Mouse (Mus musculus): ENCODE measurements at regions not wholly inside any gene's neighbourhood (a gene's known extent, or its start where the extent isn't known, plus 50 kb on each side); places are given as distances from the start of the nearest gene placed in this dataset.
A peak's percentile ranks its signal among the peaks of the same experiment; 100 is the strongest.

- Histone ChIP-seq H3K27me3 (replicated peaks) (no peaks in the 10 kb centered on the region), H3K9ac (replicated peaks) (no peak overlapping the region), H3K4me2 (no peak overlapping the region), H3K9me3 (replicated peaks) (no peaks in the 10 kb centered on the region), H3K4me3 (replicated peaks) (no peak overlapping the region), H3K36me3 (no peaks in the 10 kb centered on the region), H3K27ac (replicated peaks) (no peak overlapping the region), H3K4me1 (0 out of 2 replicates have a peak, but pooled peaks cover 6% of the 10 kb centered on the region)
- 84% methylated on average over 3 of the region's 3 CpGs for WGBS
- no peak for ATAC-seq (ENCODE audit: low FRiP score)
These were observed 269.1 kb upstream of the Ncam1 start for GRCm38 (mm10) chr9:50067729-50068225.

- 30% methylated on average over 10 of the region's 10 CpGs for WGBS
- no peak overlapping the region for H3K27ac ChIP-seq (replicated peaks)
These were observed 265.9 kb upstream of the Ncam1 start for GRCm38 (mm10) chr9:50064505-50065229.

GRCm38 (mm10) chr9:50038231-50038630 is 239.5 kb upstream of the Ncam1 start:
- Histone ChIP-seq H3K27me3 (replicated peaks) (no peaks in the 10 kb centered on the region), H3K4me3 (replicated peaks) (no peak overlapping the region), H3K36me3 (no peaks in the 10 kb centered on the region), H3K9ac (replicated peaks) (no peak overlapping the region), H3K27ac (replicated peaks) (no peak overlapping the region), H3K4me1 (peaks cover 4% of the 10 kb centered on the region; the same call in 1 of the 2 replicates), H3K9me3 (replicated peaks) (no peaks in the 10 kb centered on the region), H3K4me2 (no peak overlapping the region)
- 53% methylated on average over 11 of the region's 11 CpGs for WGBS
- ATAC-seq (ENCODE audit: low FRiP score), result no peak

More at GRCm38 (mm10) chr9:50064505-50065229, 265.9 kb upstream of the Ncam1 start:
- H3K27me3 ChIP-seq (replicated peaks), result no peaks in the 10 kb centered on the region
- H3K9me3 ChIP-seq (replicated peaks), result no peaks in the 10 kb centered on the region
- H3K4me2 ChIP-seq, result no peak overlapping the region
- no peak overlapping the region for H3K9ac ChIP-seq (replicated peaks)
- no peaks in the 10 kb centered on the region for H3K36me3 ChIP-seq
- no peak overlapping the region for H3K4me3 ChIP-seq (replicated peaks)
- 0 out of 2 replicates have a peak, but pooled peaks cover 6% of the 10 kb centered on the region for H3K4me1 ChIP-seq
- ATAC-seq (ENCODE audit: low FRiP score), result peak; percentile 89

DNA sequence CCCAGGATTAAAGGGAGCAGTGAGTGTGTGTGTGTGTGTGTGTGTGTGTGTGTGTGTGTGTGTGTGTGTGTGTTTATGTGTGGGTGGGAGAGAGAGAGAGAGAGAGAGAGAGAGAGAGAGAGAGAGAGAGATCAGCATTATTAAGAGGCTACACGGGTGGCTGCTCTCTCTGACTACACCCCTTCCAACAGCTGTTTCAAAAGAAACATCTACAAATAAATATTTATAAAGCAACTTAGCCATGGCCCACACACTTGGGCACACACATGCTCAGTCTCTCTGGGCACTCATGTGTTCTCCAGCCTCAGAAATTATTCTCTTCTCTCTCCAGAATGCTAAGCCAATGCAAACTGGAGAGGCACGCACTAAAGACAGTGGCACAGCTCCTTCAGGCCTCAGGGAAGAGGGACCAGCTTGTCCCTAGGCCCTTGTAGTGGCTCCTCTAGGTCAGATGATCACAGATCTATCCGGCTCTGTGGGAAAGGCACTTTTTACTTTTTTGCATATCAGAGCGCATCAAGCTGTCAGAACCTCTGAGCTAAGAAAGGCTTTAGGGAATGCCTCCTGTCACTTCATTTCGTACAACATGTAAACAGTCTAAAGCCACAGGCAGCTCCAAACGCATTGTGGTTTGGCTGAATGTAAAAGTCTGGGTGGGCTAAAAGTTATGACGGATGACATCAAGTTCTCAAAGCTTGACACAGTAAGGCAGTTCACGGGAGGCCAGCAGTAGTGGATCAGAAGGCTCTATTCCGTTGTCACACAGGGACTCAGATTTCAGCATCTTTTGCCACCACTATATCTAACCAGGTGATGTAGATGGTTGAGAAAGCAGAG is 233.8 kb upstream of the Ncam1 start:
- WGBS, result 68% methylated on average over 9 of the region's 9 CpGs
- H3K27ac ChIP-seq (replicated peaks), result no peak overlapping the region

DNA sequence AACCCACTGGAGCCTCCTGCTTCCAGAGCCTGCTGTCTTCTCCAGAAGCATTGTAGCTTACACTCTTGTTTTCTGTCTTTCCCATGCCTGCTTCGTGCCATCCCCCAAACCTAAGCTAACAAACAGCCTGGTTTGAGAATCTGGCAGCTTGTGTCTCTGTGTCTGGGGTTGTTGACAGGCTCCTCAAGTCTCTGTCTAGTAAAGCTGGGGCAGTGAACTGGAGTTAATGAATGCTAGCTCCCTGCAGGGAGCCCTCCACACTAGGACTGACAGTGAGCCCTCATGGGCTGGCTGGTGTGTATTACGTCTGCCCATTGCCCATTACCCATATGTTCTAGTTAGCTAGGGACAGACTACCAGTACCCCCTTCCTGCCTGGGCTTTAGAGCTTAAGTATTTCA is 232.6 kb upstream of the Ncam1 start:
- H3K9ac ChIP-seq (replicated peaks), result no peak overlapping the region
- ATAC-seq (ENCODE audit: low FRiP score), result no peak
- no peaks in the 10 kb centered on the region for H3K27me3 ChIP-seq (replicated peaks)
- H3K4me3 ChIP-seq (replicated peaks), result no peak overlapping the region
- WGBS, result 39% methylated on average over 2 of the region's 2 CpGs
- H3K27ac ChIP-seq (replicated peaks), result no peak overlapping the region
- no peaks in the 10 kb centered on the region for H3K36me3 ChIP-seq
- H3K4me1 ChIP-seq, result peaks cover 3% of the 10 kb centered on the region; the same call in 1 of the 2 replicates
- H3K4me2 ChIP-seq, result no peak overlapping the region
- H3K9me3 ChIP-seq (replicated peaks), result no peaks in the 10 kb centered on the region

More for the DNA sequence above, 233.8 kb upstream of the Ncam1 start:
- no peak overlapping the region for H3K4me3 ChIP-seq (replicated peaks)
- no peak overlapping the region for H3K4me2 ChIP-seq
- H3K9me3 ChIP-seq (replicated peaks), result no peaks in the 10 kb centered on the region
- no peak overlapping the region for H3K9ac ChIP-seq (replicated peaks)
- peaks cover 3% of the 10 kb centered on the region; the same call in 1 of the 2 replicates for H3K4me1 ChIP-seq
- H3K27me3 ChIP-seq (replicated peaks), result no peaks in the 10 kb centered on the region
- no peaks in the 10 kb centered on the region for H3K36me3 ChIP-seq
- ATAC-seq (ENCODE audit: low FRiP score), result no peak

DNA sequence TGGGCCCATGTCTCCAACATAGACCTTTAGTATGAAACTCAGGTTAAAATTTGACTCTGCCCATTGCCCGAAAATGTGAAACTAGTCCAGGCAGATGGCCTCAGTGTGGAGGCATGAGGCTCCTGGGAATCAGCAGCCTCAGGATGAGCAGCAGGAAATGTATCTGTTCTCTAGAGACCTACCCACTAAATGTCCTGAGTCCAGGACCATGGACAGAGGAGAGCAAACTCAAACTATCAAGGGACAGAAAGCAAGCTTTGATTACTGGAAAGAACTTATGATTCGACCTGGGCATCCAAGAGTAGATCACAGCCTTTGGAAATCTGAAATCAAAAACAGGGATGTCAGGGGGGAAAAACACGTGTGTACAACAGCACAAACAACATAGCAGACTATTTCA is 230.3 kb upstream of the Ncam1 start:
- Histone ChIP-seq H3K4me1 (peaks cover 3% of the 10 kb centered on the region; the same call in 1 of the 2 replicates), H3K36me3 (no peaks in the 10 kb centered on the region), H3K27ac (replicated peaks) (no peak overlapping the region), H3K4me2 (no peak overlapping the region), H3K27me3 (replicated peaks) (no peaks in the 10 kb centered on the region), H3K9ac (replicated peaks) (no peak overlapping the region), H3K9me3 (replicated peaks) (no peaks in the 10 kb centered on the region), H3K4me3 (replicated peaks) (no peak overlapping the region)
- ATAC-seq (ENCODE audit: low FRiP score), result no peak
- 63% methylated on average over 3 of the region's 3 CpGs for WGBS

DNA sequence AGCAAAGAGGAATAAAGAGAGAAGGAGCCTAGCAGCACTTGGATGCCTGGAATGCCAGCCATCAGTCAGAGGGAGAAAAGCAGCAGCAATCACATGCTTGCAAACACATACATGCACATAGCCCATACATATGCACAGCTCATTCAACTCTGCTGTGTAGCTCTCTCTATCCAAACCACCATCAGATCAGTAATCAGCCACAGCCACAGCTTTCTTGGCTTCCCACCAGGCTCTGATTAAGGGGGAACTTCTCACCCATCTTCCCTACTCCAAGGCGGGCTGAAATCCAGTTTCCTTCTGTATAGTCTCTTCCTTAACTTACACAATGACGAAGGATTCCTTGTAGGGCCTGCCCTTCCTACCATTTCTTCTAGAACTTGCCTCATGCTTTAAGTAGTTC is 229.8 kb upstream of the Ncam1 start:
- 94% methylated on average over 2 of the region's 2 CpGs for WGBS
- ATAC-seq (ENCODE audit: low FRiP score), result no peak
- H3K36me3 ChIP-seq, result no peaks in the 10 kb centered on the region
- no peaks in the 10 kb centered on the region for H3K9me3 ChIP-seq (replicated peaks)
- no peak overlapping the region for H3K4me2 ChIP-seq
- no peak overlapping the region for H3K4me3 ChIP-seq (replicated peaks)
- peaks cover 3% of the 10 kb centered on the region; the same call in 1 of the 2 replicates for H3K4me1 ChIP-seq
- no peaks in the 10 kb centered on the region for H3K27me3 ChIP-seq (replicated peaks)
- H3K9ac ChIP-seq (replicated peaks), result no peak overlapping the region
- no peak overlapping the region for H3K27ac ChIP-seq (replicated peaks)

GRCm38 (mm10) chr9:50024820-50025219 is 226.1 kb upstream of the Ncam1 start:
- Histone ChIP-seq H3K9ac (replicated peaks) (no peak overlapping the region), H3K27ac (replicated peaks) (no peak overlapping the region), H3K36me3 (no peaks in the 10 kb centered on the region), H3K4me2 (no peak overlapping the region), H3K9me3 (replicated peaks) (no peaks in the 10 kb centered on the region), H3K27me3 (replicated peaks) (no peaks in the 10 kb centered on the region), H3K4me1 (0 out of 2 replicates have a peak, but pooled peaks cover 3% of the 10 kb centered on the region), H3K4me3 (replicated peaks) (no peak overlapping the region)
- WGBS, result 87% methylated on average over 6 of the region's 6 CpGs
- no peak for ATAC-seq (ENCODE audit: low FRiP score)

GRCm38 (mm10) chr9:50013602-50014001 is 214.9 kb upstream of the Ncam1 start:
- no peak for ATAC-seq (ENCODE audit: low FRiP score)
- Histone ChIP-seq H3K4me1 (0 out of 2 replicates have a peak, but pooled peaks cover under 1% of the 10 kb centered on the region), H3K4me2 (no peak overlapping the region), H3K27ac (replicated peaks) (no peak overlapping the region), H3K4me3 (replicated peaks) (no peak overlapping the region), H3K27me3 (replicated peaks) (no peaks in the 10 kb centered on the region), H3K9ac (replicated peaks) (no peak overlapping the region), H3K36me3 (no peaks in the 10 kb centered on the region), H3K9me3 (replicated peaks) (no peaks in the 10 kb centered on the region)
- WGBS, result 91% methylated on average over 4 of the region's 4 CpGs

GRCm38 (mm10) chr9:50005757-50006576 is 207.2 kb upstream of the Ncam1 start:
- Histone ChIP-seq H3K4me2 (no peak overlapping the region), H3K4me3 (replicated peaks) (no peak overlapping the region), H3K36me3 (no peaks in the 10 kb centered on the region), H3K27ac (replicated peaks) (peak overlapping the region; percentile 63), H3K27me3 (replicated peaks) (no peaks in the 10 kb centered on the region), H3K4me1 (peaks cover 28% of the 10 kb centered on the region), H3K9me3 (replicated peaks) (no peaks in the 10 kb centered on the region), H3K9ac (replicated peaks) (no peak overlapping the region)
- ATAC-seq (ENCODE audit: low FRiP score), result no peak
- WGBS, result 43% methylated on average over 8 of the region's 8 CpGs

DNA sequence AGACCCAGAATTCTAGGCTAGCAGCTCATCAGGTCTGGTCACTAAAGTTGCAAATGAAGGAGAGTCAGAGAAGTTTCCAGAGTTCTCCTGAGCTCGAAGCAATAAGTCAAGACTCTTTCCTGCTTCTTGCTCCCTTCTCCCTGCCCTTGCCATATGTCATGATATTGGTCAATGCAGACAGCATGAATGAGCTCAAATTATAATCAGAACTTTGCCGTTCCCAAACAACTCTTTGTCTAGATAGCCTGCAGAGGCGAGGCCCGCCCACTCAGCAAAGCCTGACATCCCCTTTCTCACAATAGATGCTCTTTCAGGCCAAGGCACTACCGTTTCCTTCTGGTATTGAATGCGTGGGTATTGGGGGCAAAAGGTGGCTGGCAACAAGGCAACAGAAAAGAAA is 204.0 kb upstream of the Ncam1 start:
- Histone ChIP-seq H3K9me3 (replicated peaks) (no peaks in the 10 kb centered on the region), H3K27me3 (replicated peaks) (no peaks in the 10 kb centered on the region), H3K4me3 (replicated peaks) (no peak overlapping the region), H3K4me1 (peaks cover 30% of the 10 kb centered on the region), H3K4me2 (no peak overlapping the region), H3K27ac (replicated peaks) (no peak overlapping the region), H3K36me3 (no peaks in the 10 kb centered on the region), H3K9ac (replicated peaks) (no peak overlapping the region)
- ATAC-seq (ENCODE audit: low FRiP score), result no peak
- 73% methylated on average over 6 of the region's 6 CpGs for WGBS

Measured in neural tube, embryonic 15.5 days (tissue).